Mouse (Mus musculus): ENCODE results near the gene Fhit. TPM values are rescaled to one million over a fixed set of nuclear protein-coding genes. Genes with fewer than 3 reads are reported as not detected.

The Fhit gene
- total RNA-seq, 2 experiments from 2014 or later = 8.6 to 10.8 TPM

- no peak for DNase-seq
These were observed 1032.2 kb downstream of the Fhit start for GRCm38 (mm10) chr14:10129675-10130074.

GRCm38 (mm10) chr14:10129088-10129487, 1032.7 kb downstream of the Fhit start:
- DNase-seq = no peak

- DNase-seq = no peak
These were observed 1035.3 kb downstream of the Fhit start for GRCm38 (mm10) chr14:10126536-10126935.

GRCm38 (mm10) chr14:10122176-10122575, 1039.7 kb downstream of the Fhit start:
- DNase-seq = no peak

GRCm38 (mm10) chr14:10096236-10096635, 1065.6 kb downstream of the Fhit start:
- DNase-seq = no peak

- no peak for DNase-seq
These were observed 1082.8 kb downstream of the Fhit start for GRCm38 (mm10) chr14:10079062-10079461.

GRCm38 (mm10) chr14:10049947-10050346, 1111.9 kb downstream of the Fhit start:
- DNase-seq = no peak

GRCm38 (mm10) chr14:10047123-10047783, 1114.6 kb downstream of the Fhit start:
- no peak for DNase-seq

GRCm38 (mm10) chr14:10046336-10047122, 1115.3 kb downstream of the Fhit start:
- peak; percentile 8 for DNase-seq

GRCm38 (mm10) chr14:10038021-10038420, 1123.8 kb downstream of the Fhit start:
- DNase-seq = no peak

GRCm38 (mm10) chr14:10036685-10037215, 1125.1 kb downstream of the Fhit start:
- DNase-seq = no peak

GRCm38 (mm10) chr14:10035682-10036081, 1126.2 kb downstream of the Fhit start:
- no peak for DNase-seq

GRCm38 (mm10) chr14:10035270-10035669, 1126.6 kb downstream of the Fhit start:
- no peak for DNase-seq

- no peak for DNase-seq
These were observed 1138.5 kb downstream of the Fhit start for GRCm38 (mm10) chr14:10023382-10023781.

- DNase-seq = no peak
These were observed 1139.5 kb downstream of the Fhit start for GRCm38 (mm10) chr14:10022304-10022703.

- DNase-seq = peak; percentile 12
These were observed 1141.3 kb downstream of the Fhit start for GRCm38 (mm10) chr14:10020400-10021140.

GRCm38 (mm10) chr14:10013817-10014266, 1148.0 kb downstream of the Fhit start:
- no peak for DNase-seq

- peak; percentile 1 for DNase-seq
These were observed 1148.6 kb downstream of the Fhit start for GRCm38 (mm10) chr14:10013003-10013816.

GRCm38 (mm10) chr14:10006278-10006677, 1155.6 kb downstream of the Fhit start:
- DNase-seq = no peak

GRCm38 (mm10) chr14:10003847-10004246, 1158.0 kb downstream of the Fhit start:
- DNase-seq = no peak

- no peak for DNase-seq
These were observed 1171.2 kb downstream of the Fhit start for GRCm38 (mm10) chr14:9990677-9991076.
